Mouse (Mus musculus) stomach, embryonic 14.5 days (tissue): ENCODE data around the gene Nat14. TPM values are rescaled to one million over a fixed set of nuclear protein-coding genes. Genes with fewer than 3 reads are reported as not detected.
"Not testable (repeated sequence)": the region's sequence is repeated elsewhere in the genome, so short reads cannot be mapped to it uniquely, and the experiment has no call there.

Source experiments
- ATAC-seq: fragments of 200-750 bp; cut with Nextera tagmentation; 2 replicates; pipeline ENCODE4 v1.8.0; 2017; ENCODE audit warnings: low read depth, moderate TSS enrichment; ENCODE audit not compliant: insufficient number of reproducible peaks, insufficient read depth, low FRiP score
- H3K27ac ChIP-seq: fragments of 300-500 bp; sonication (generic); 2 replicates; pipeline ENCODE4 v1.5.1; 2014; ENCODE audit warnings: mild to moderate bottlenecking, low read length, moderate library complexity, mixed read lengths
- H3K27me3 ChIP-seq: fragments of 300-500 bp; sonication (generic); 2 replicates; pipeline ENCODE4 v1.6.1; 2014; ENCODE audit warnings: low read length, control low read depth, mixed read lengths; ENCODE audit not compliant: control insufficient read depth, insufficient read depth
- H3K36me3 ChIP-seq: fragments of 300-500 bp; sonication (generic); 2 replicates; pipeline ENCODE4 v1.6.1; 2014; ENCODE audit warnings: mild to moderate bottlenecking, control low read depth, low read length, moderate library complexity, mixed read lengths; ENCODE audit not compliant: control insufficient read depth, insufficient read depth
- H3K4me1 ChIP-seq: fragments of 300-500 bp; sonication (generic); 2 replicates; pipeline ENCODE4 v1.6.1; 2014; ENCODE audit warnings: low read length, control low read depth, mixed read lengths; ENCODE audit not compliant: control insufficient read depth, insufficient read depth
- H3K4me2 ChIP-seq: fragments of 300-500 bp; sonication (generic); replicated peaks from 2 replicates; pipeline ENCODE4 v1.6.1; 2014; ENCODE audit warnings: low read depth, low read length, control low read depth
- H3K4me3 ChIP-seq: fragments of 300-500 bp; sonication (generic); 2 replicates; pipeline ENCODE4 v1.5.1; 2014; ENCODE audit warnings: low read depth, low read length, control low read depth
- H3K9ac ChIP-seq: fragments of 300-500 bp; sonication (generic); replicated peaks from 2 replicates; pipeline ENCODE4 v1.6.1; 2014; ENCODE audit warnings: low read depth, mild to moderate bottlenecking, control low read depth, low read length, moderate library complexity, mixed read lengths
- H3K9me3 ChIP-seq: fragments of 300-500 bp; sonication (generic); 2 replicates; pipeline ENCODE4 v1.6.1; 2016; ENCODE audit warnings: low read depth, low read length, control low read depth; ENCODE audit not compliant: control insufficient read depth
- WGBS: fragments of 180-500 bp; shearing (Covaris S2); extraction: QIAGEN DNeasy Blood & Tissue Kit; methylation state at CpG from one replicate; pipeline ENCODE4 v1.1.7; 2014; 5-methylcytosine and 5-hydroxymethylcytosine counted together
- polyA plus RNA-seq: library from polyadenylated mRNA; unstranded; fragments of >200 nt; fragmentation: Nextera tagmentation; extraction: Ambion mirVana; gene quantifications from 2 replicates; pipeline ENCODE4 v1.2.1, GENCODE M21; 2014

The Nat14 gene
- 3.5 and 4.0 TPM in 2 replicates for polyA plus RNA-seq

- Histone ChIP-seq H3K4me1 (peaks cover 47% of the 10 kb centered on the region), H3K27me3 (no peaks in the 10 kb centered on the region), H3K27ac (peak within 1 kb of the TSS; percentile 64), H3K9ac (no peak within 1 kb of the TSS; the same call in 1 of the 2 replicates), H3K9me3 (no peaks in the 10 kb centered on the region), H3K4me2 (peak within 1 kb of the TSS; percentile 66), H3K36me3 (peaks cover 28% of the 10 kb centered on the region), H3K4me3 (peak within 1 kb of the TSS; percentile 25)
- 31% methylated on average over 8 of the region's 8 CpGs for WGBS
- no peak for ATAC-seq
Observed at GRCm38 (mm10) chr7:4921824-4922482, at the start of gene Nat14. Nat14 (plus strand) TSS chr7:4922028.

- Histone ChIP-seq H3K27me3 (no peaks in the 10 kb centered on the region), H3K9ac (peak within 1 kb of the TSS; percentile 42), H3K36me3 (no peaks in the 10 kb centered on the region), H3K4me1 (peaks cover 6% of the 10 kb centered on the region; the same call in 1 of the 2 replicates), H3K27ac (peak within 1 kb of the TSS; percentile 2; the same call in 1 of the 2 replicates), H3K9me3 (no peaks in the 10 kb centered on the region), H3K4me2 (peak within 1 kb of the TSS; percentile 90), H3K4me3 (peak within 1 kb of the TSS; percentile 51)
- WGBS: under 1% methylated on average over 22 of the region's 22 CpGs
- ATAC-seq: peak; percentile 100
Observed at GRCm38 (mm10) chr7:4876753-4877221, 45.0 kb upstream of the Nat14 start, which contains the start of gene Isoc2a. Isoc2a (plus strand) TSS chr7:4877153.

- peak overlapping the region; percentile 90 for H3K4me2 ChIP-seq
- H3K9ac ChIP-seq: peak overlapping the region; percentile 42
- H3K4me3 ChIP-seq: peak overlapping the region; percentile 51
- peaks cover 6% of the 10 kb centered on the region; the same call in 1 of the 2 replicates for H3K4me1 ChIP-seq
- no peaks in the 10 kb centered on the region for H3K27me3 ChIP-seq
- WGBS: 5% methylated on average over 11 of the region's 11 CpGs
- H3K27ac ChIP-seq: no peak overlapping the region; the same call in 1 of the 2 replicates
- no peak for ATAC-seq
- H3K36me3 ChIP-seq: no peaks in the 10 kb centered on the region
- H3K9me3 ChIP-seq: no peaks in the 10 kb centered on the region
Observed at GRCm38 (mm10) chr7:4877226-4877625, 44.6 kb upstream of the Nat14 start.

- H3K27me3 ChIP-seq: no peaks in the 10 kb centered on the region
- H3K4me3 ChIP-seq: no peak overlapping the region
- no peak for ATAC-seq
- peak overlapping the region; percentile 90 for H3K4me2 ChIP-seq
- no peaks in the 10 kb centered on the region for H3K36me3 ChIP-seq
- no peaks in the 10 kb centered on the region for H3K9me3 ChIP-seq
- H3K27ac ChIP-seq: no peak overlapping the region
- peaks cover 6% of the 10 kb centered on the region; the same call in 1 of the 2 replicates for H3K4me1 ChIP-seq
- no peak overlapping the region for H3K9ac ChIP-seq
Observed at GRCm38 (mm10) chr7:4878186-4878585, 43.6 kb upstream of the Nat14 start.

GRCm38 (mm10) chr7:4879036-4879435, 42.8 kb upstream of the Nat14 start:
- H3K36me3 ChIP-seq, H3K9me3 ChIP-seq, H3K4me2 ChIP-seq, H3K27ac ChIP-seq, H3K4me1 ChIP-seq, H3K27me3 ChIP-seq, ATAC-seq, H3K9ac ChIP-seq, H3K4me3 ChIP-seq: not testable (repeated sequence)
- WGBS: 79% methylated on average over 1 of the region's 1 CpGs

- no peak overlapping the region for H3K27ac ChIP-seq
- 41% methylated on average over 4 of the region's 4 CpGs for WGBS
- H3K4me3 ChIP-seq: no peak overlapping the region
- no peak for ATAC-seq
- H3K27me3 ChIP-seq: no peaks in the 10 kb centered on the region
- H3K9me3 ChIP-seq: no peaks in the 10 kb centered on the region
- H3K4me2 ChIP-seq: no peak overlapping the region
- H3K36me3 ChIP-seq: no peaks in the 10 kb centered on the region
- no peak overlapping the region for H3K9ac ChIP-seq
- H3K4me1 ChIP-seq: no peaks in the 10 kb centered on the region
Observed at GRCm38 (mm10) chr7:4886680-4887079, 35.1 kb upstream of the Nat14 start.

GRCm38 (mm10) chr7:4895186-4895585, 26.6 kb upstream of the Nat14 start:
- Histone ChIP-seq H3K36me3 (no peaks in the 10 kb centered on the region), H3K9ac (no peak overlapping the region), H3K27ac (no peak overlapping the region), H3K4me1 (no peaks in the 10 kb centered on the region), H3K4me3 (no peak overlapping the region), H3K4me2 (no peak overlapping the region), H3K27me3 (no peaks in the 10 kb centered on the region), H3K9me3 (no peaks in the 10 kb centered on the region)
- ATAC-seq: no peak
- 52% methylated on average over 11 of the region's 11 CpGs for WGBS

- Histone ChIP-seq H3K4me2 (peak overlapping the region; percentile 46), H3K27me3 (no peaks in the 10 kb centered on the region), H3K9ac (no peak overlapping the region), H3K4me1 (no peaks in the 10 kb centered on the region), H3K27ac (no peak overlapping the region), H3K36me3 (no peaks in the 10 kb centered on the region), H3K9me3 (peaks cover 3% of the 10 kb centered on the region; the same call in 1 of the 2 replicates), H3K4me3 (peak overlapping the region; percentile 22)
- 19% methylated on average over 18 of the region's 18 CpGs for WGBS
- no peak for ATAC-seq
Observed at GRCm38 (mm10) chr7:4898851-4899648, 22.8 kb upstream of the Nat14 start.
